Mouse (Mus musculus): ENCODE results near the gene Gm3776. TPM values are rescaled to one million over a fixed set of nuclear protein-coding genes. Genes with fewer than 3 reads are reported as not detected.

Gene Gm3776
- 0.77 TPM in 1 of 2 replicates, not detected in the other for polyA plus RNA-seq (2015; fragmentation: Nextera tagmentation; extraction: Ambion mirVana)

DNA sequence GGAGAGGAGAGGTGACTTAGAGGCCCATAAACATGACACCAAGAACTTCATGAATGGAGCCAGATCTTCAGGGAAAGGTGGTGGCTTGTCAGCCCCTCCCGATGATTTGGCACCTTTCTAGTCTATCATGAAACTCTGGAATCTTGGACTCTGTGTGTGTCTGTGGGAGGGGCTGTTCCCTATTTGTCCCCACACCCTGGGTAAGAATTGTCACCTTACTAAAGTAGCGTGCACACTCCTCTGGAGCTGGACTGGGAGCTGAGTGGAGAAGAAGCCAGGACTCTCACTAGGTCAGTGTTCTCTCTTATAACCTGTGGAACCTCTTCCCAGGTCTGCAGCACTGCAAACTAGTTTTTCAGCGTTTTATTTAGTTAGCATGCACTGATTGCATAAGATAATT is at the start of gene Gm3776:
Gene Gm3776, plus strand, starts transcription at position 216 of the 400 bp plus-strand sequence.

GRCm38 (mm10) chr9:78230461-78230860 is 26.5 kb upstream of the Gm3776 start, which contains the start of gene Gsta1:
Gene Gsta1, plus strand, starts transcription at chr9:78230656.

DNA sequence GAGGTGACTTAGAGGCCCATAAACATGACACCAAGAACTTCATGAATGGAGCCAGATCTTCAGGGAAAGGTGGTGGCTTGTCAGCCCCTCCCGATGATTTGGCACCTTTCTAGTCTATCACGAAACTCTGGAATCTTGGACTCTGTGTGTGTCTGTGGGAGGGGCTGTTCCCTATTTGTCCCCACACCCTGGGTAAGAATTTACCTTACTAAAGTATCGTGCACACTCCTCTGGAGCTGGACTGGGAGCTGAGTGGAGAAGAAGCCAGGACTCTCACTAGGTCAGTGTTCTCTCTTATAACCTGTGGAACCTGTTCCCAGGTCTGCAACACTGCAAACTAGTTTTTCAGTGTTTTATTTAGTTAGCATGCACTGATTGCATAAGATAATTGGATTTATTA is 32.8 kb downstream of the Gm3776 start, which contains the start of gene Gm10639:
Gene Gm10639, plus strand, starts transcription at position 201 of the 400 bp plus-strand sequence.

DNA sequence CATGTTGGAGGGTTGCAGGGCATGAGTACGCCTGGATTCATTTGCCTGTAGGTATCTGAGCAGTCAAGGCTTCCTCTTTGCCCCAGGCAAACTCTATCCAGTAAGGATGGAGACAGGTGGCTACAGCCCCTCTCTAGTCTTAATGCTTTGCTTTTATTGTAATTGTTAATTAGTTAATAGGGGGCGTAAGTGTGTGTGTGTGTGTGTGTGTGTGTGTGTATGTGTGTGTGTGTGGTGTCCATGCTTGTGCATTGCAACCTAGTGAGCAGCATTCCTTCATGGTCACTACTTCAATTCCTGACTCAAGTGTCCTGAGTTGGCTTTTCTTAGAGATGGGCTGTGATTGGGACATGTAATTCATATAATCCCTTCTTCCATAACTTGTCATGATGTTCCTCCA is 57.8 kb downstream of the Gm3776 start, which contains the start of gene Omt2a:
Gene Omt2a, minus strand, starts transcription at position 101 of the 400 bp plus-strand sequence.

Other genes starting within 250 kb of the Gm3776 start
- gene Gcm1, start 205.2 kb upstream of the Gm3776 start, polyA plus RNA-seq (2015; fragmentation: Nextera tagmentation; extraction: Ambion mirVana) = not detected in 2 replicates
- gene Fbxo9, start 148.1 kb upstream of the Gm3776 start, polyA plus RNA-seq (2015; fragmentation: Nextera tagmentation; extraction: Ambion mirVana) = 46.0 and 49.0 TPM in 2 replicates
- gene Ick, start 147.9 kb upstream of the Gm3776 start, polyA plus RNA-seq (2015; fragmentation: Nextera tagmentation; extraction: Ambion mirVana) = 14.4 and 14.5 TPM in 2 replicates
- 4.8 and 5.4 TPM in 2 replicates for gene Gsta4, start 74.4 kb upstream of the Gm3776 start, polyA plus RNA-seq (2015; fragmentation: Nextera tagmentation; extraction: Ambion mirVana)
- gene Gsta1, start 26.5 kb upstream of the Gm3776 start, polyA plus RNA-seq (2015; fragmentation: Nextera tagmentation; extraction: Ambion mirVana) = 0.72 TPM in 1 of 2 replicates, not detected in the other
- gene Gm10639, start 32.8 kb downstream of the Gm3776 start, polyA plus RNA-seq (2015; fragmentation: Nextera tagmentation; extraction: Ambion mirVana) = not detected in 2 replicates
- gene Omt2a, start 57.7 kb downstream of the Gm3776 start, polyA plus RNA-seq (2015; fragmentation: Nextera tagmentation; extraction: Ambion mirVana) = not detected in 2 replicates
- not detected in 2 replicates for gene Omt2b, start 70.5 kb downstream of the Gm3776 start, polyA plus RNA-seq (2015; fragmentation: Nextera tagmentation; extraction: Ambion mirVana)
- gene Gsta2, start 98.7 kb downstream of the Gm3776 start, polyA plus RNA-seq (2015; fragmentation: Nextera tagmentation; extraction: Ambion mirVana) = 0.17 and 1.3 TPM in 2 replicates
- gene Dppa5a, start 111.0 kb downstream of the Gm3776 start, polyA plus RNA-seq (2015; fragmentation: Nextera tagmentation; extraction: Ambion mirVana) = not detected in 2 replicates
- not detected in 2 replicates for gene Ooep, start 121.6 kb downstream of the Gm3776 start, polyA plus RNA-seq (2015; fragmentation: Nextera tagmentation; extraction: Ambion mirVana)
- gene Ddx43, start 138.6 kb downstream of the Gm3776 start, polyA plus RNA-seq (2015; fragmentation: Nextera tagmentation; extraction: Ambion mirVana) = 0.06 TPM in 1 of 2 replicates, not detected in the other
- gene Cgas, start 186.1 kb downstream of the Gm3776 start, polyA plus RNA-seq (2015; fragmentation: Nextera tagmentation; extraction: Ambion mirVana) = 1.0 and 1.2 TPM in 2 replicates
- gene Mto1, start 191.1 kb downstream of the Gm3776 start, polyA plus RNA-seq (2015; fragmentation: Nextera tagmentation; extraction: Ambion mirVana) = 19.1 and 19.8 TPM in 2 replicates
- 0.77 and 0.95 TPM in 2 replicates for gene Gm17324, start 191.7 kb downstream of the Gm3776 start, polyA plus RNA-seq (2015; fragmentation: Nextera tagmentation; extraction: Ambion mirVana)
- 2,529 and 2,620 TPM in 2 replicates for gene Eef1a1, start 232.0 kb downstream of the Gm3776 start, polyA plus RNA-seq (2015; fragmentation: Nextera tagmentation; extraction: Ambion mirVana)